Mouse (Mus musculus): ENCODE results near the gene Rfx6. TPM values are rescaled to one million over a fixed set of nuclear protein-coding genes. Genes with fewer than 3 reads are reported as not detected.

The Rfx6 gene
- polyA plus RNA-seq, 1 experiment from 2014 or later = not detected

GRCm38 (mm10) chr10:51769252-51769651 lies 91.7 kb downstream of the Rfx6 start:
- no peak overlapping the region for H3K27ac ChIP-seq (ENCODE audit: low read depth)
- TF ChIP-seq CTCF (IDR thresholded peaks at IDR 0.05; ENCODE audit: low read depth) (no peak), EP300 (IDR thresholded peaks at IDR 0.05; ENCODE audit: low read depth) (no peak)
- ATAC-seq (no peak), DNase-seq (no peak)
- WGBS (ENCODE audit: insufficient replicate concordance) = 35% methylated on average over 7 of the region's 7 CpGs
- H3K36me3 ChIP-seq (replicated peaks; ENCODE audit: insufficient read depth, low read length) = no peaks in the 10 kb centered on the region
- no peak overlapping the region for H3K4me3 ChIP-seq (ENCODE audit: low read depth, low read length)
- H3K4me1 ChIP-seq (ENCODE audit: insufficient read depth) = no peaks in the 10 kb centered on the region
- H3K9me3 ChIP-seq (ENCODE audit: low read length) = no peaks in the 10 kb centered on the region
- H3K27me3 ChIP-seq (ENCODE audit: insufficient read depth, low read length) = no peaks in the 10 kb centered on the region
- 0 out of 2 replicates have a peak overlapping the region, but pooled peaks have one; percentile 26 for H3K4me2 ChIP-seq (ENCODE audit: low read depth, low read length)
- no peak overlapping the region for H3K9ac ChIP-seq (replicated peaks)

- H3K27me3 ChIP-seq (ENCODE audit: insufficient read depth, low read length) = no peaks in the 10 kb centered on the region
- no peak overlapping the region for H3K27ac ChIP-seq (ENCODE audit: low read depth)
- no peaks in the 10 kb centered on the region for H3K4me1 ChIP-seq (ENCODE audit: insufficient read depth)
- no peak for DNase-seq
- ATAC-seq = no peak
- no peak overlapping the region for H3K4me2 ChIP-seq (ENCODE audit: low read depth, low read length)
- H3K9me3 ChIP-seq (ENCODE audit: low read length) = no peaks in the 10 kb centered on the region
- no peaks in the 10 kb centered on the region for H3K36me3 ChIP-seq (replicated peaks; ENCODE audit: insufficient read depth, low read length)
- WGBS (ENCODE audit: insufficient replicate concordance) = 70% methylated on average over 2 of the region's 2 CpGs
- H3K9ac ChIP-seq (replicated peaks) = no peak overlapping the region
- TF ChIP-seq EP300 (IDR thresholded peaks at IDR 0.05; ENCODE audit: low read depth) (no peak), CTCF (IDR thresholded peaks at IDR 0.05; ENCODE audit: low read depth) (peak; percentile 40)
- no peak overlapping the region for H3K4me3 ChIP-seq (ENCODE audit: low read depth, low read length)
These were observed 102.1 kb downstream of the Rfx6 start for GRCm38 (mm10) chr10:51779648-51780047.

Other genes with a start within 250 kb of the Rfx6 start
- gene Gm49339, start 197.1 kb upstream of the Rfx6 start, polyA plus RNA-seq (2015; fragmentation: Nextera tagmentation; extraction: Ambion mirVana) = 0.25 and 4.0 TPM in 2 replicates
- 4.0 and 4.4 TPM in 2 replicates for gene Lilr4b, start 197.1 kb upstream of the Rfx6 start, polyA plus RNA-seq (2015; fragmentation: Nextera tagmentation; extraction: Ambion mirVana)
- 10.2 and 12.1 TPM in 2 replicates for gene Lilrb4a, start 186.8 kb upstream of the Rfx6 start, polyA plus RNA-seq (2015; fragmentation: Nextera tagmentation; extraction: Ambion mirVana)
- not detected in 2 replicates for gene Fam162b, start 87.2 kb upstream of the Rfx6 start, polyA plus RNA-seq (2015; fragmentation: Nextera tagmentation; extraction: Ambion mirVana)
- 0.05 TPM in 1 of 2 replicates, not detected in the other for gene Gprc6a, start 46.3 kb upstream of the Rfx6 start, polyA plus RNA-seq (2015; fragmentation: Nextera tagmentation; extraction: Ambion mirVana)

All from liver, postnatal 0 days (tissue).